Mouse (Mus musculus) brain, embryonic 14.5 days (tissue): ENCODE measurements around the gene Abhd2.

Source experiments
- CTCF ChIP-seq: fragments of 200-500 bp; IDR thresholded peaks from 2 replicates; pipeline ENCODE4 v1.5.1; 2012; ENCODE audit warnings: inconsistent platforms, mild to moderate bottlenecking, moderate library complexity, borderline replicate concordance; ENCODE audit not compliant: insufficient read depth, insufficient read length; ENCODE audit errors: extremely low read depth
- POLR2A ChIP-seq: fragments of 200-500 bp; IDR thresholded peaks from 2 replicates; pipeline ENCODE4 v1.6.1; 2012; ENCODE audit warnings: mild to moderate bottlenecking, inconsistent platforms, borderline replicate concordance; ENCODE audit not compliant: poor library complexity, insufficient read depth, insufficient read length, severe bottlenecking; ENCODE audit errors: extremely low read depth

DNA sequence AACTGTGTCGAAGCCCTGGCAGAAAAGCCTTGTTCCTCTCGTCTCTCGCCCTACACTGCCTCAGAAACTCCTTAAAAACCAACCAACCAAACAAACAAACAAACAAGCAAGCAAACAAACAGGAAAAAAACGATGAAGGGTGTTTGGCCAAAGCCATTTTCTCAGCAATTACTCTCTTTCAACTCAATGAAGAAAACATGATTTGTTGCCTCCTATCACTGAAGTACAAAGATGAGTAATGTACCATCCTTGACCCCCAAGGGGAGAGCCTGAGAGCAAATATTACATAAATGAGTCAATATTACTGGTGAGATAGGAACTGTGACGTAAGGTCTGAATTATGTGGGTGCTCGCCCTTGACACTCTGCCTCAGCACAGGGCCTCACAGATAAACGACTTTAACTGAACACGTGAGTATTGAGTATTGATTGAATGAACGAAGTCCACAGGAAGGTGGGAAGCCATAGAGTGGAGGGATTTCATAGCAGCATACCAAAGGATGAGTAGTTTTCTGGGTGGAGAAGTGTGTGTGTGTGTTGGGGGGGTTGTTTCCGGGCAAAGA lies 13.9 kb upstream of the Abhd2 start:
- TF ChIP-seq CTCF (no peak), POLR2A (no peak)
